Mouse (Mus musculus) testis, adult 2 months (tissue): ENCODE measurements around the gene Sfi1.
"Not testable (repeated sequence)": the region's sequence is repeated elsewhere in the genome, so short reads cannot be mapped to it uniquely, and the experiment has no call there.

Experiments used
- CTCF ChIP-seq: fragments of 200-500 bp; IDR thresholded peaks from 2 replicates; pipeline ENCODE4 v1.5.1; 2012; ENCODE audit warnings: low read depth, mild to moderate bottlenecking, inconsistent platforms, low read length, moderate library complexity; ENCODE audit not compliant: control insufficient read depth, insufficient read depth, insufficient replicate concordance
- POLR2A ChIP-seq: fragments of 200-500 bp; IDR thresholded peaks from 2 replicates; pipeline ENCODE4 v1.6.1; 2012; ENCODE audit warnings: low read depth, mild to moderate bottlenecking, inconsistent platforms, low read length, moderate library complexity; ENCODE audit not compliant: control insufficient read depth

DNA sequence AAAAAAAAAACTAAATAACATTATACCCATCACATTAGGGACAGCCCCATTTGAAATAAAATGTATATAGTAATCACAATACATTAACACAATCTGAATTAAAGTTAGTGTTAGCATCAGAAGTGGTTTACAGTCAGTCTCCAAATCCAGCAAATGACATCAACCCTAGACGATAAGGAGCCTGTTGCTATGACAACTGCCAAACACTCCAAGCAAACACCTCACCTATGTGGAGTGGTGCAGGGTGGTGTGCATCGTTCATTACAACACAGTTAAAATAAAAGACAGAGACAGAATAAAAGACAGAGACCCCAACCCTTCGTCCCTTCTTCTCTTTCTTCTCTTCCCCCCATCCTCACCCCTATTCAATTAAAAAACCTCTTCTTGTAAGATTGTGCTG lies 29.6 kb downstream of the Sfi1 start:
- TF ChIP-seq POLR2A, CTCF: not testable (repeated sequence)
